Mouse (Mus musculus) thymus, postnatal 25 days (tissue): ENCODE measurements around the gene Dscaml1.

Experiments
- DNase-seq: peaks from one replicate; pipeline ENCODE4 v3.0.0; 2022

The Dscaml1 gene

GRCm38 (mm10) chr9:45517993-45518705 is 91.7 kb downstream of the Dscaml1 start:
- no peak for DNase-seq

- DNase-seq = no peak
Measured at GRCm38 (mm10) chr9:45519841-45520240, 93.4 kb downstream of the Dscaml1 start.

GRCm38 (mm10) chr9:45522866-45523265 is 96.4 kb downstream of the Dscaml1 start:
- no peak for DNase-seq

GRCm38 (mm10) chr9:45524505-45524904 is 98.1 kb downstream of the Dscaml1 start:
- DNase-seq = no peak

GRCm38 (mm10) chr9:45533253-45533652 is 106.8 kb downstream of the Dscaml1 start:
- no peak for DNase-seq

- no peak for DNase-seq
Measured at GRCm38 (mm10) chr9:45534472-45534988, 108.1 kb downstream of the Dscaml1 start.

- DNase-seq = no peak
Measured at GRCm38 (mm10) chr9:45537649-45538048, 111.2 kb downstream of the Dscaml1 start.

GRCm38 (mm10) chr9:45539265-45540044 is 113.0 kb downstream of the Dscaml1 start:
- no peak for DNase-seq

- no peak for DNase-seq
Measured at GRCm38 (mm10) chr9:45546024-45546638, 119.7 kb downstream of the Dscaml1 start.

- no peak for DNase-seq
Measured at GRCm38 (mm10) chr9:45546902-45547578, 120.6 kb downstream of the Dscaml1 start.

GRCm38 (mm10) chr9:45549796-45550195 is 123.4 kb downstream of the Dscaml1 start:
- DNase-seq = no peak

GRCm38 (mm10) chr9:45550210-45550609 is 123.8 kb downstream of the Dscaml1 start:
- DNase-seq = no peak

- no peak for DNase-seq
Measured at GRCm38 (mm10) chr9:45550662-45551061, 124.2 kb downstream of the Dscaml1 start.

GRCm38 (mm10) chr9:45555036-45555826 is 128.8 kb downstream of the Dscaml1 start:
- DNase-seq = no peak

GRCm38 (mm10) chr9:45556882-45557281 is 130.5 kb downstream of the Dscaml1 start:
- no peak for DNase-seq

- no peak for DNase-seq
Measured at GRCm38 (mm10) chr9:45560987-45561386, 134.6 kb downstream of the Dscaml1 start.

- DNase-seq = no peak
Measured at GRCm38 (mm10) chr9:45566843-45567578, 140.6 kb downstream of the Dscaml1 start.

GRCm38 (mm10) chr9:45569680-45570079 is 143.3 kb downstream of the Dscaml1 start:
- DNase-seq = no peak

GRCm38 (mm10) chr9:45570346-45570745 is 143.9 kb downstream of the Dscaml1 start:
- no peak for DNase-seq

GRCm38 (mm10) chr9:45572787-45573492 is 146.5 kb downstream of the Dscaml1 start:
- DNase-seq = no peak

- no peak for DNase-seq
Measured at GRCm38 (mm10) chr9:45573493-45573815, 147.0 kb downstream of the Dscaml1 start.
